Comparison of ENCODE assay signal across 8 mouse cellular contexts in the genomic region with DNA sequence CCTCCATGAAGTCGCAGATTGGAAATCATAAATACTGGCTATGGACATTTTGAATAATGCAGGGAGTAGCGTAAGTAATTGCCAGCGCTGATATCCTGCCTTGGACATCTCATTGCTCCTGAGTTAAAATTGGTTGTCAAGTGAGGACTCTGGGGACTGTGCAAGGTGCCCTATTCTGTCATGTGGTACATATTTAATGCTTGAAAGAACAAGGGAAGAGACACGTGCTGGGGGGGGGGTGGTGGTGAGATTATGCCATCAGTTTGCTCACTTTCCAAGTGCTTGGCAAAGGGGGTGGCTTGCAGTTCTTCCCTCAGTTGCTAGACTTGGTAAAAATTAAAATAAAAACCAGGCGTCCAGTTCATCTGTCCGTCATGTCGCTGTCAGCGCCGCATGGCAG.
DNase-seq lines count a peak whose midpoint lies in the region; ATAC-seq and TF ChIP-seq lines count a peak whose summit lies in the region.
"Had no signal": no experiment of that assay in that cellular context is flagged by ENCODE, and none has a peak within 500 bp of the region (broad histone marks: within the 10 kb centered on the region; RNA-seq: fewer than 3 reads in every experiment).

No protein-coding gene starts in this region.

- H3K4me1 ChIP-seq in forebrain, embryonic 14.5 days (ENCODE audit: control insufficient read depth, insufficient read depth, low read length) = peaks cover 4% of the 10 kb centered on the region; the same call in 1 of the 2 replicates
- peaks cover 6% of the 10 kb centered on the region; the same call in 1 of the 2 replicates for H3K4me1 ChIP-seq in limb, embryonic 12.5 days (replicated peaks)
- H3K4me1 ChIP-seq in neural tube, embryonic 15.5 days = peaks cover 30% of the 10 kb centered on the region

- ATAC-seq in forebrain, embryonic 14.5 days = peak; percentile 57
- no peak for ATAC-seq in limb, embryonic 12.5 days (ENCODE audit: insufficient number of reproducible peaks, insufficient read depth, low FRiP score, low TSS enrichment, low read depth)
- ATAC-seq in neural tube, embryonic 15.5 days (ENCODE audit: low FRiP score) = no peak
- ATAC-seq: intestine, postnatal 0 days had no signal

- no peak for TF ChIP-seq CTCF in layer of hippocampus, adult 2 months (conservative IDR thresholded peaks at IDR 0.05)

- H3K36me3 ChIP-seq in forebrain, embryonic 14.5 days (ENCODE audit: control insufficient read depth, insufficient read depth, low read length) = no peaks in the 10 kb centered on the region
- no peaks in the 10 kb centered on the region for H3K36me3 ChIP-seq in limb, embryonic 12.5 days
- H3K36me3 ChIP-seq in neural tube, embryonic 15.5 days = no peaks in the 10 kb centered on the region

- peak overlapping the region; percentile 85 for H3K27ac ChIP-seq in layer of hippocampus, adult 2 months
- peak overlapping the region; percentile 89 for H3K27ac ChIP-seq in forebrain, embryonic 14.5 days (ENCODE audit: low read depth, low read length)
- no peak overlapping the region for H3K27ac ChIP-seq in limb, embryonic 12.5 days
- peak overlapping the region; percentile 86 for H3K27ac ChIP-seq in neural tube, embryonic 15.5 days (replicated peaks)

- no peaks in the 10 kb centered on the region for H3K27me3 ChIP-seq in forebrain, embryonic 14.5 days (replicated peaks; ENCODE audit: control insufficient read depth, insufficient read depth, low read length)
- H3K27me3 ChIP-seq in limb, embryonic 12.5 days = peaks cover 45% of the 10 kb centered on the region
- no peaks in the 10 kb centered on the region for H3K27me3 ChIP-seq in neural tube, embryonic 15.5 days (replicated peaks)

- 28% methylated on average over 9 of the region's 9 CpGs for WGBS in forebrain, embryonic 14.5 days
- 29% methylated on average over 9 of the region's 9 CpGs for WGBS in limb, embryonic 12.5 days
- 15% methylated on average over 9 of the region's 9 CpGs for WGBS in neural tube, embryonic 15.5 days

- DNase-seq in layer of hippocampus, adult 2 months (ENCODE audit: low spot score in 2 of 2) = no peak
- no peak for DNase-seq in layer of hippocampus, adult 11-12 months (ENCODE audit: low spot score)
- no peak for DNase-seq in forebrain, embryonic 14.5 days (ENCODE audit: low spot score)
- DNase-seq in Muller cell, postnatal 12 days (ENCODE audit: inconsistent ontology term) = no peak
- DNase-seq in adrenal gland, adult 18-20 months (ENCODE audit: low spot score in 2 of 2) = no peak

- H3K9me3 ChIP-seq in forebrain, embryonic 14.5 days (replicated peaks; ENCODE audit: control insufficient read depth, low read length) = no peaks in the 10 kb centered on the region
- no peaks in the 10 kb centered on the region for H3K9me3 ChIP-seq in limb, embryonic 12.5 days
- H3K9me3 ChIP-seq in neural tube, embryonic 15.5 days (replicated peaks) = no peaks in the 10 kb centered on the region

- peak overlapping the region; percentile 73 for H3K4me3 ChIP-seq in layer of hippocampus, adult 2 months
- H3K4me3 ChIP-seq in forebrain, embryonic 14.5 days (ENCODE audit: low read depth, low read length) = peak overlapping the region; percentile 47
- H3K4me3 ChIP-seq in limb, embryonic 12.5 days (replicated peaks) = peak overlapping the region; percentile 37
- H3K4me3 ChIP-seq in neural tube, embryonic 15.5 days (replicated peaks) = peak overlapping the region; percentile 52

- peak overlapping the region; percentile 71 for H3K9ac ChIP-seq in forebrain, embryonic 14.5 days (ENCODE audit: low read length)
- no peak overlapping the region for H3K9ac ChIP-seq in limb, embryonic 12.5 days (replicated peaks)
- peak overlapping the region; percentile 60 for H3K9ac ChIP-seq in neural tube, embryonic 15.5 days (replicated peaks)

- H3K4me2 ChIP-seq in forebrain, embryonic 14.5 days (ENCODE audit: low read length) = peak overlapping the region; percentile 73
- H3K4me2 ChIP-seq in limb, embryonic 12.5 days = peak overlapping the region; percentile 65
- H3K4me2 ChIP-seq in neural tube, embryonic 15.5 days = peak overlapping the region; percentile 76
